Mouse (Mus musculus) neural tube, embryonic 13.5 days (tissue): Measurements from ENCODE around the gene S100a14. TPM values are rescaled to one million over a fixed set of nuclear protein-coding genes. Genes with fewer than 3 reads are reported as not detected.

Experiments used
- ATAC-seq: fragments of 200-750 bp; cut with Nextera tagmentation; 2 replicates; pipeline ENCODE4 v1.8.0; 2017; ENCODE audit warnings: low read depth, mild to moderate bottlenecking, moderate TSS enrichment, moderate library complexity
- H3K27ac ChIP-seq: fragments of 300-500 bp; sonication (generic); replicated peaks from 2 replicates; pipeline ENCODE4 v1.5.1; 2015; ENCODE audit warnings: moderate library complexity, mild to moderate bottlenecking, inconsistent platforms
- H3K27me3 ChIP-seq: fragments of 300-500 bp; sonication (generic); 2 replicates; pipeline ENCODE4 v1.6.1; 2015; ENCODE audit warnings: mild to moderate bottlenecking, inconsistent platforms
- H3K36me3 ChIP-seq: fragments of 300-500 bp; sonication (generic); 2 replicates; pipeline ENCODE4 v1.6.1; 2015; ENCODE audit warnings: mild to moderate bottlenecking, inconsistent platforms
- H3K4me1 ChIP-seq: fragments of 300-500 bp; sonication (generic); replicated peaks from 2 replicates; pipeline ENCODE4 v1.6.1; 2015; ENCODE audit warnings: inconsistent platforms
- H3K4me2 ChIP-seq: fragments of 300-500 bp; sonication (generic); 2 replicates; pipeline ENCODE4 v1.6.1; 2015; ENCODE audit warnings: inconsistent platforms, mild to moderate bottlenecking, moderate library complexity
- H3K4me3 ChIP-seq: fragments of 300-500 bp; sonication (generic); 2 replicates; pipeline ENCODE4 v1.5.1; 2015; ENCODE audit warnings: mild to moderate bottlenecking, inconsistent platforms
- H3K9ac ChIP-seq: fragments of 300-500 bp; sonication (generic); 2 replicates; pipeline ENCODE4 v1.6.1; 2015; ENCODE audit warnings: moderate library complexity, mild to moderate bottlenecking, inconsistent platforms
- H3K9me3 ChIP-seq: fragments of 300-500 bp; sonication (generic); 2 replicates; pipeline ENCODE4 v1.6.1; 2016; ENCODE audit warnings: inconsistent platforms
- WGBS: fragments of 180-500 bp; shearing (Covaris S2); methylation state at CpG from one replicate; pipeline ENCODE4 v1.1.7; 2015; 5-methylcytosine and 5-hydroxymethylcytosine counted together
- polyA plus RNA-seq: library from polyadenylated mRNA; unstranded; fragments of >200 nt; fragmentation: Nextera tagmentation; extraction: Ambion mirVana; gene quantifications from 2 replicates; pipeline ENCODE4 v1.2.1, GENCODE M21; 2015

Gene S100a14
- polyA plus RNA-seq, 1 experiment from 2014 or later = not detected

DNA sequence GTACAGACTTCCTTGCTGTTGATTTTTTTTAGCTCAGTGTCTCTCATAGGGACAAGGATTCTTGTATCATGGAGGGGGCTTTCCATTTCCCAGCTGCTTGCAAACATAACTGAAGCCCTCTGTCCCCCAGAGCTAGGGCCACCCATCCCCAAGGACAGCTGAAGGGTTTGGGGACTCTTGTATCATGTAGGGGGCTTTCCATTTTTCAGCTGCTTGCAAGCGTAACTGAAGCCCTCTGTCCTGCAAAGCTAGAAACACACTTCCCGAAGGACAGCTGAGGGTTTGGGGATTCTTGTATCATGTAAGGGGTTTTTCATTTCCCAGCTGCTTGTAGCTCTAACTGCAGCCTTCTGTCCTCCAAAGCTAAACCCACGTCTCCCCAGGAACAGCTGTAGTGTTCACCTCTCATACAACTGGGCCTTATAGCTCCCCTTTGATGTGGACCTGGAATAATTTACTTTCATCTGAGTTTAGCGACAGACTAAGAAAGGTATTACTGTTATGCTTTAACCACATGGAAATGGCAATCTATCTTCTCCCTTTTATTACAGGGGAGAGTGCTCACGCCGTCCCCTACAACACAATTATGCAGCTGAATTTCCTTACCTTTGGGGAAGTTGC lies 33.5 kb downstream of the S100a14 start, which contains the start of gene S100a3:
Gene S100a3, plus strand, starts transcription at position 571 of the 621 bp plus-strand sequence.
- WGBS = 79% methylated on average over 6 of the region's 6 CpGs
- Histone ChIP-seq H3K27ac (no peak within 1 kb of the TSS), H3K9ac (no peak within 1 kb of the TSS), H3K4me3 (no peak within 1 kb of the TSS), H3K36me3 (no peaks in the 10 kb centered on the region), H3K4me1 (no peaks in the 10 kb centered on the region), H3K9me3 (no peaks in the 10 kb centered on the region), H3K27me3 (no peaks in the 10 kb centered on the region), H3K4me2 (no peak within 1 kb of the TSS)
- ATAC-seq = no peak

DNA sequence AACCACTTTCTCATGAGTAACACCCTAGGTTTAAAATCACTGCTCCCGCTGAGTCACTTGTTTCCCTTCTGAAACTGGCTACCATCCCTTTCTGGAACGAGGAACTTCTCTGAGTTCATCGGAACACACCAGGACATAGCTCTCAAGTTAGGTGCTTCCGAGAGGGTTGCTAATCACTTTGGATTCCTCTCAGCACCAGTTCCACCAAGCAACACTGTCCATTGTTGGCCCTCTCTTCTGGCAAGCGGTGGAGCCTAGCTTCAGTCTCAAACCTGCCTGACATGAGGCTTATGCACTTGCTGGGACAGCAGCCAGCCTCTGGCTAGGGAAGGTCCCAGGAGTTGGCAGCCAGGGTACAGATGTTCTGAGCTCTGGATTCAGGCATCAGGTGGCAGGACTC lies 48.0 kb downstream of the S100a14 start:
- WGBS = 89% methylated on average over 5 of the region's 5 CpGs
- Histone ChIP-seq H3K9ac (no peak overlapping the region), H3K4me2 (no peak overlapping the region), H3K36me3 (no peaks in the 10 kb centered on the region), H3K4me1 (no peaks in the 10 kb centered on the region), H3K27ac (no peak overlapping the region), H3K27me3 (no peaks in the 10 kb centered on the region), H3K4me3 (no peak overlapping the region), H3K9me3 (no peaks in the 10 kb centered on the region)
- no peak for ATAC-seq

DNA sequence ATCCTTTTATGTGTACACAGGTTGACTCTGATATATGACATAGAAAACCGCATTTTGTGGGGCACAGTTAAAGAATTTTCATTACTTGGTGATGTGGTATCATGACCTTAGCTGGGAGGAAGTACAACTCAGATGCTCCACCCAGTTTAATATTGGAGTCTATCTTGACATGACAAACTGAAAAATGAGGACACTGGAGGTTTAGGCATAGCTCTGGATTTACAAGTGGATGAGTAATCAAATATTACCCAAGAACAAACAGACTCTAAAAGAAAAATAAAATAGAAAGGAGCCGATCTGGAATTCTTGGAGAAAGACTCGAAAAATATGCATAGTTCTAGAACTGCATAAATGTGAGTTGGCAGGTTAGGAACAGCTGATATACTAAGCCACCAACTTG lies 48.7 kb downstream of the S100a14 start:
- Histone ChIP-seq H3K9ac (no peak overlapping the region), H3K4me1 (no peaks in the 10 kb centered on the region), H3K4me2 (no peak overlapping the region), H3K9me3 (no peaks in the 10 kb centered on the region), H3K27me3 (no peaks in the 10 kb centered on the region), H3K4me3 (no peak overlapping the region), H3K27ac (no peak overlapping the region), H3K36me3 (no peaks in the 10 kb centered on the region)
- no peak for ATAC-seq
- 89% methylated on average over 3 of the region's 3 CpGs for WGBS

DNA sequence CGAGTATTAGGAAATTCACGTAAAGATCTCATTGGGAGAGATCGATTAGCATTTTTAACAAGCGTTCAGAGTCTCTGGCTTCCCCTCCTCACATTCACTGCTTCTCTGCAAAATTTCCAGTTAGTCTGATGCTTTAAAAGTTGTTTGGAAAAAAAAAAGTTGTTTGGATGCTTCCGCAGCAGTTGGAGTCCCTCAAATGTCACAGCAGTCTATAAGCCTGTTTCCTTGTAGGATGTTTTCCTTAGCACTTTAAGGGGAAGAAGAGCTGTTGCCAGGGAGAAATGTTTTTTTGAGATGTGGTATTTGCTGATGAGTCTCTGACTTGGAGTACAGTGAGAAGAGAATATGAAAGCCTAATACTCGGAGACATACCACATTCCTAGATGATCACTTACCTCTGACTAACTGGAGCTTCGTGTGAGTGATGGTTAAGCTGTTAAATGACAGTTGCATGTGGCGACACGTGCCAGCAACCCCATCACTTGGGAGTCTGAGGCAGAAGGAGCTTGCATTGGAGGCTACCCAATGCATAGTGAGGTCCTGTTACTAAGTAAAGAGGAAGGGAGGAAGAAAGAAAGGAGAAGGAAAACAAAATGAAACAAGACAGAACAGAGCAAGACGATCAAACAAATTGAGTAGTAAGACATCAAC lies 49.8 kb downstream of the S100a14 start:
- H3K9me3 ChIP-seq = no peaks in the 10 kb centered on the region
- no peaks in the 10 kb centered on the region for H3K27me3 ChIP-seq
- WGBS = 79% methylated on average over 10 of the region's 10 CpGs
- no peak overlapping the region for H3K4me3 ChIP-seq
- ATAC-seq = no peak
- no peaks in the 10 kb centered on the region for H3K36me3 ChIP-seq
- no peak overlapping the region for H3K9ac ChIP-seq
- no peak overlapping the region for H3K4me2 ChIP-seq
- no peaks in the 10 kb centered on the region for H3K4me1 ChIP-seq
- H3K27ac ChIP-seq = no peak overlapping the region

Other genes with a start within 250 kb of the S100a14 start
- 13.7 and 15.6 TPM in 2 replicates for gene Gatad2b, start 233.7 kb upstream of the S100a14 start, polyA plus RNA-seq
- 22.9 and 24.1 TPM in 2 replicates for gene Slc27a3, start 136.9 kb upstream of the S100a14 start, polyA plus RNA-seq
- 29.3 and 30.8 TPM in 2 replicates for gene Ints3, start 93.2 kb upstream of the S100a14 start, polyA plus RNA-seq
- gene Npr1, start 61.0 kb upstream of the S100a14 start, polyA plus RNA-seq = 3.7 and 3.9 TPM in 2 replicates
- gene Ilf2, start 50.7 kb upstream of the S100a14 start, polyA plus RNA-seq = 280 and 290 TPM in 2 replicates
- 98.2 and 103 TPM in 2 replicates for gene Snapin, start 35.8 kb upstream of the S100a14 start, polyA plus RNA-seq
- gene Chtop, start 17.4 kb upstream of the S100a14 start, polyA plus RNA-seq = 183 and 200 TPM in 2 replicates
- gene S100a1, start 12.5 kb upstream of the S100a14 start, polyA plus RNA-seq = 9.0 and 13.0 TPM in 2 replicates
- gene S100a13, start 12.4 kb upstream of the S100a14 start, polyA plus RNA-seq = 13.9 and 14.9 TPM in 2 replicates
- 31.5 and 37.5 TPM in 2 replicates for gene S100a16, start 10.4 kb downstream of the S100a14 start, polyA plus RNA-seq
- gene S100a3, start 33.7 kb downstream of the S100a14 start, polyA plus RNA-seq = 1.4 and 1.9 TPM in 2 replicates
- not detected in 2 replicates for gene S100a2, start 63.4 kb downstream of the S100a14 start, polyA plus RNA-seq
- not detected in 2 replicates for gene Gm42674, start 75.0 kb downstream of the S100a14 start, polyA plus RNA-seq
- not detected in 2 replicates for gene S100a4, start 76.9 kb downstream of the S100a14 start, polyA plus RNA-seq
- not detected in 2 replicates for gene S100a5, start 81.7 kb downstream of the S100a14 start, polyA plus RNA-seq
- gene S100a6, start 86.0 kb downstream of the S100a14 start, polyA plus RNA-seq = 28.2 and 28.4 TPM in 2 replicates
- not detected in 2 replicates for gene S100a7a, start 127.2 kb downstream of the S100a14 start, polyA plus RNA-seq
- gene S100a8, start 142.1 kb downstream of the S100a14 start, polyA plus RNA-seq = 13.5 and 16.1 TPM in 2 replicates
- 8.0 and 12.1 TPM in 2 replicates for gene S100a9, start 168.9 kb downstream of the S100a14 start, polyA plus RNA-seq
- gene Pglyrp4, start 200.1 kb downstream of the S100a14 start, polyA plus RNA-seq = not detected in 2 replicates